ENCODE assay signal across 19 mouse cellular contexts in genomic region chr11:80967544-80967943, GRCm38 (mm10).
DNase-seq lines count a peak whose midpoint lies in the region; ATAC-seq lines count a peak whose summit lies in the region.
"Had no signal": no experiment of that assay in that cellular context is flagged by ENCODE, and none has a peak within 500 bp of the region (broad histone marks: within the 10 kb centered on the region; RNA-seq: fewer than 3 reads in every experiment).

No protein-coding gene starts in this region.

- no peak overlapping the region for H3K9ac ChIP-seq in hindbrain, embryonic 12.5 days
- H3K9ac ChIP-seq: limb, embryonic 13.5 days; lung, embryonic 14.5 days had no signal

- H3K9me3 ChIP-seq in hindbrain, embryonic 12.5 days (replicated peaks): no peaks in the 10 kb centered on the region
- H3K9me3 ChIP-seq: embryonic facial prominence, embryonic 10.5 days; limb, embryonic 13.5 days; midbrain, embryonic 10.5 days had no signal

- no peak overlapping the region for H3K4me2 ChIP-seq in hindbrain, embryonic 12.5 days (replicated peaks)
- H3K4me2 ChIP-seq: heart, embryonic 11.5 days; limb, embryonic 13.5 days; lung, embryonic 14.5 days had no signal

- no peaks in the 10 kb centered on the region for H3K36me3 ChIP-seq in hindbrain, embryonic 12.5 days
- H3K36me3 ChIP-seq: embryonic facial prominence, embryonic 10.5 days; limb, embryonic 13.5 days; midbrain, embryonic 10.5 days had no signal

- H3K4me1 ChIP-seq in hindbrain, embryonic 12.5 days: no peaks in the 10 kb centered on the region
- H3K4me1 ChIP-seq: embryonic facial prominence, embryonic 10.5 days; limb, embryonic 13.5 days; midbrain, embryonic 10.5 days had no signal

- no peak overlapping the region for H3K27ac ChIP-seq in hindbrain, embryonic 12.5 days
- H3K27ac ChIP-seq: embryonic facial prominence, embryonic 10.5 days; kidney, postnatal 0 days; limb, embryonic 13.5 days; midbrain, embryonic 10.5 days had no signal

- no peaks in the 10 kb centered on the region for H3K27me3 ChIP-seq in hindbrain, embryonic 12.5 days
- H3K27me3 ChIP-seq: limb, embryonic 13.5 days had no signal

- ATAC-seq in granulocyte monocyte progenitor cell, adult 5-6 weeks (replicated peaks; ENCODE audit: poor library complexity, severe bottlenecking): peak; percentile 50
- no peak for ATAC-seq in hindbrain, embryonic 12.5 days (ENCODE audit: low FRiP score)
- ATAC-seq: inflammation-experienced regulatory T-cells, adult 6 months had no signal

- H3K4me3 ChIP-seq in hindbrain, embryonic 12.5 days: no peak overlapping the region
- H3K4me3 ChIP-seq: embryonic facial prominence, embryonic 10.5 days; limb, embryonic 13.5 days; midbrain, embryonic 10.5 days had no signal

- peak; percentile 12 for DNase-seq in lung, postnatal 10 days
- DNase-seq in lung, postnatal 14 days: no peak
- DNase-seq in R1 (ENCODE audit: low read depth, low spot score): peak; percentile 76
- DNase-seq in layer of hippocampus, adult 18-20 months (ENCODE audit: low spot score in 2 of 2): no peak
- DNase-seq in thymus, postnatal 36 days: no peak
- DNase-seq: adrenal gland, adult 8-10 months; cerebellum, postnatal 10 days; gastrocnemius, postnatal 25 days; heart, postnatal 4 days; lung, embryonic 14.5 days; retina, postnatal 1 day had no signal

- WGBS in hindbrain, embryonic 12.5 days: 64% methylated on average over 5 of the region's 5 CpGs

Comparison
In these comparisons a context has a peak if more than half of its experiments do, and no peak if none do; other contexts are left out.
1. DNase-seq: peak in lung, postnatal 10 days (single experiment) and R1 (single experiment); none in lung, postnatal 14 days (single experiment), layer of hippocampus, adult 18-20 months (0 of 2) and thymus, postnatal 36 days (0 of 2).